Mouse (Mus musculus) adrenal gland, adult (tissue): ENCODE measurements around the gene Slc50a1.
A peak's percentile ranks its signal among the peaks of the same experiment; 100 is the strongest.

Source experiments
- DNase-seq, 2 experiments: peaks; one replicate each; pipeline ENCODE4 v3.0.0; 2022 to 2023; ENCODE audit warnings: low spot score in 1 of 2; ENCODE audit not compliant: inconsistent age in 2 of 2

Gene Slc50a1

DNA sequence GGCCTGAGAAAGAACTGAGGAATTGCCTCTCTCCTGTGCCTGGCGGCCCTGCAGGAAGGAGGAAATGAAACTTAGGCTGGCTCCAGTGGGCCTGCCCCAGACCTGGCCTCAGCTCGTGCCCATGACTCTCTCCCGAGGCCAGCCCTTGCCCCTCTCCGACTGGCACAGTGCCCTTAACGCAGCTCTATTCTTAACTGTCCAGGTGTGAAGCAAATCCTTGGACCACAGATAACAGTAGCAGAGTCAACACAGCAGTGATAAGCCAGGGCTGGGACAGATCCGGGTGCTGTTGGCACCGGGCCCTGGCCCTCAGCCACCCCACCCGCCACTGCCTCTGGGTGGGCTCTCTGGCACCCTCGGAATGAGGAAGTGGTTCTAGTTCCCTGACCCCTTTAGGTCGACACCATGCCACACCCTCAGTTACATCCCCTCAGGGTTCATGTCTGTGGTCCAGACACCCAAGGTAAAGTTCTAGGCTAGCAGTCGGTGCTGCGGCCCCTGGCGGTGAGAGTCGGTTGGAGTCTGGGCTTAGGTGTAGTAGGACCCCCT is 36.7 kb downstream of the Slc50a1 start:
- no peak for DNase-seq

DNA sequence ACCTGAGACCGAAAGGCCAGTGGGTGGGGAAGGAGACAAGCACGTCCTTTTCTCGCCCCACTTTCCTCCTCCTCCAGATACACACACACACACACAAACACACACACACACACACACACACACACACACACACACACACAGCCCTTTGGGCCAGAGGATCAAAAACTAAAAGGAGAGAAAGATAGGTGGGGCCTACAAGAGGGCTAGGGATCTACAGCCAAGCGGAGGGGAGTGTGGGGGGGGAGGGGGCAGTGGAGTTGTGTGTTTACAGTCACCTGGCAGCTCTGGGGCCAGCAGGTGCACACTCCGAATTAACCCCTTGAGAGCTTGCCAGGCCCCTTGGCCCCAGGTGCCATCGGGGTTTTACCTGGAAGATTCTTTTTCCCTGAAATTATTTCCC is 37.8 kb downstream of the Slc50a1 start:
- no peak for DNase-seq

DNA sequence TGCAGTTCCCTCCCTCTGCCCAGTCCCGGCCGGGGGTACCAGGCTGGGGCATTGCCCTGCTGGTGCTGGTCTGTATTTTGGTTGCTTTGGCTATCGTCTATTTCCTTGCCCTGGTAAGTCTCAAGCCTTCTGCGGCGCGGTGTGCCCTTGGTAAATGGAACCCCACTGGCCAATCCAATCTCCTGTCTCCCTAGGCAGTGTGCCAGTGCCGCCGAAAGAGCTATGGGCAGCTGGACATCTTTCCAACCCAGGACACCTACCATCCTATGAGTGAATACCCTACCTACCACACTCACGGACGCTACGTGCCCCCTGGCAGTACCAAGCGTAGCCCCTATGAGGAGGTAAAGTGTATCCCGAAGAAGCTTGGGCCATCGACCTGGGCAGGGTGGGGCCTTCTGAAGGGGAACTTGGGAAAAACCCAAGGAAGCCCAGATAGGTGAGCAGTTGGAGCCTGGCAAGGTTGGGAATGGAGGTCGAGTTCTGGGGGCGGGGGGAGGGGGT is 38.5 kb downstream of the Slc50a1 start:
- no peak for DNase-seq

DNA sequence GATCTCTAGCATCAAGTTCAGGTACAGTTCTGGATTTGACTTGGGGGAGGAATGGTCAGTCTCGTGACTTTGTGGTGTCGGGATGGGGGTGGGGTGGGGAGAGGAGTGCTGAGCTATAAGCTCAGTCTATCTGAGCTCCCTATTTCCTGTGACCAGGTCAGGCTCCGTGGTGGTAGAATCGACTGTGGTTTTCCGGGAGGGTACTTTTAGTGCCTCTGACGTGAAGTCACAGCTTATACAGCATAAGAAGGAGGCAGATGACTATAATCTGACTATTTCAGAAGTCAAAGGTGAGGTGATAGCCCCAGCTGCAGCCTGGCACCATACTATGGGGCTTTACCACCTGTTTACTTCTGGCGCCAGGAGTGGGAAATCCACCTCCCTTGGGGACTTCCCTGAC is 39.0 kb downstream of the Slc50a1 start:
- no peak for DNase-seq

DNA sequence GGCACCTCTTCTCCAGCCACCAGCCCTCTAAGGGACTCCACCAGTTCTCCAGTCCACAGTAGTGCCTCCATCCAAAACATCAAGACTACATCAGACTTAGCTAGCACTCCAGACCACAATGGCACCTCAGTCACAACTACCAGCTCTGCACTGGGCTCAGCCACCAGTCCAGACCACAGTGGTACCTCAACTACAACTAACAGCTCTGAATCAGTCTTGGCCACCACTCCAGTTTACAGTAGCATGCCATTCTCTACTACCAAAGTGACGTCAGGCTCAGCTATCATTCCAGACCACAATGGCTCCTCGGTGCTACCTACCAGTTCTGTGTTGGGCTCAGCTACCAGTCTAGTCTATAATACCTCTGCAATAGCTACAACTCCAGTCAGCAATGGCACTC is 39.8 kb downstream of the Slc50a1 start:
- DNase-seq, result no peak

DNA sequence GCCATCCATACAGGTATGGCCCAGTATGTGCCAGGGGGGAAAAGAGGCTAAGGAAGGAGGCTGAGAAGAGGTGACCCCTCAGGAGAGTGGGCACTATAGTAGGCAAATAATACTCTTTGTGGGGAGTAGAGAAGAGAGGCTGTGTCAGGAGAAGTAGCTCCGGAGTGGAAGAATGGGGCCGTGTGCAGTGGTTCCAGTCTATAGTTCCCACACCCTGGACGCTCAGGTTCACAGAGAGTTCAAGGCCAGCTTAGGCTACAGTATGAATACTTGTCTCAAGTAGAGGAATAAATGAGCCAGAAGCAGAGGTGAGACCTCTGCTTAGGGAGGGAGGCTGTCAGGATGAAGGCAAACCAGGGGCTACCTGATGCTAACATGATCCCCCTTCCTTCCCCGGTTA is 41.1 kb downstream of the Slc50a1 start:
- no peak for DNase-seq

DNA sequence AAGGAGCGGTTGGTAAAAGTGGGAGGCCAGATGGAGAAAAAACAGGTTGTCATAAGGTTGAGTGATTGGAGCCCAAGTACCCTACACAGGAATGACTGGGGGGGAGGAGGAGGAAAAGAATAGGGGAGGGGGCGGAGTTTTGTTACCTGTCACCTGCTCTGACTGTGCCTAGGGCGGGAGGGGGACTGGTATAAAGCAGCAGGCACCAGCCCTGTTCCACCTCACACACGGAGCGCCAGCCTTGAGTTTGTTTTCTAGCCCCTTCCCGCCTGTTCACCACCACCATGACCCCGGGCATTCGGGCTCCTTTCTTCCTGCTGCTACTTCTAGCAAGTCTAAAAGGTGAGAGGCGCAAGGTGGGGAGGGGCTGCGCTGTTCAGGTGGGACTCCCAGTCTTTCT is 41.5 kb downstream of the Slc50a1 start, which contains the start of gene Muc1:
Muc1 (plus strand) TSS at position 222 of the 400 bp plus-strand sequence.
- DNase-seq, result no peak

DNA sequence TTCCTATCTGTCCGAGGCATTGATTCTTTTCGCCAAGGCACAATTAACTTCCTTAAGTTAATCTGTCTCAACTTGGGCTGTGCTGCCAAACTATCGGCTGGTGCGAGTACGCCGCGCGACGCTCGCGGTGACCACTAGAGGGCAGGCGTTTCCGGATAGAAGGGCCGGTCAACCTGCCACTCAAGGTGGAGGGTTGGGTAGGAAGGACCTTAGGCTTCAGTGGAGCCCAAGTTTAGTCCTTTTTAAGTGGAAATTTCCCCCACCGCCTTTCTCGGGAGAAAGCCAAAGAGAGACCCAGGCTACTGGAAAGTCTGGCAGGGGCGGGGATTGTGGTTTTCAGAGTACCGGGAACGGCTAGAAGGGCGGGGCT is 42.2 kb downstream of the Slc50a1 start:
- peak; percentile 87 to 96 for DNase-seq

DNA sequence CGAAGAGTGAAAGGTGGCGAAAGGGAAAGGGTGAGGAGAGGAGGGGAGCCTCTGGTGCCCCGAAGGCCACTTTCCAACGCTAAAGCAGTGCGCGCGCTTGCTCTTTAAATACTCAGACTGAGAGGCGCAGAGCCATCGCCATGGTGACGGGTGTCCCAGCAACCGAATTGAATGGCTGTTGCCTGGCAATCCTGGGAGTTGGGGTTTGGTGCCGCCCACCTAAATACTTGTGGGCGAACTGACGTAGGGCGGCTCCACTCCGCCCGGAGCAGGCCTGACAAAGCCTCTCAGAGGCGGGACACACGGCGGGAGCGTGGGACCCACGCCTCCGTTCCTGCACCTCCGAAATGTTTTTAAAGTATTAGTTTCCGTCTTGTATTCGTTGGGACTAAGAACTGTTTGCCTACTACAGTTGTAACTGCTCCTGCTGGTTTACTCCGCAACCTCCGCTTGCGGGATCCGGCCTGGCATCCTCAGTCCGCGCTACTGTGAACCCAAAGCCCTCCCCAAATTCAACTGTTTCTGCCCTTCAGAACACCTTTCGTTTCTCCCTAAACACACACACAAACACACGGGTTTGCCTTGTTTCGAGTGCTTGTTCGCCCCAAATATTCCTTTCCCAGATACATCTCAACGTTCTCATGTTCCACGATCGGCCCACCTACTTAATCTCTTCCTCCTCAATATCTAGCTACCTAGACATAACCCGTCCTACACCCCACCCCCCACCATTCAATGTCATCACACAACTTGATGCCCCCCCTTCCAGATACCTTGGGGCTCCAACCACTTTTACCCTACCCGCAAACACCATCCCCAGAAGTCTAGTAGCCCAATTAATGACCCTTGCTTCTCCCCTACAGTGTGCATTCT is 42.8 kb downstream of the Slc50a1 start:
- DNase-seq, result peak; percentile 90 to 92

DNA sequence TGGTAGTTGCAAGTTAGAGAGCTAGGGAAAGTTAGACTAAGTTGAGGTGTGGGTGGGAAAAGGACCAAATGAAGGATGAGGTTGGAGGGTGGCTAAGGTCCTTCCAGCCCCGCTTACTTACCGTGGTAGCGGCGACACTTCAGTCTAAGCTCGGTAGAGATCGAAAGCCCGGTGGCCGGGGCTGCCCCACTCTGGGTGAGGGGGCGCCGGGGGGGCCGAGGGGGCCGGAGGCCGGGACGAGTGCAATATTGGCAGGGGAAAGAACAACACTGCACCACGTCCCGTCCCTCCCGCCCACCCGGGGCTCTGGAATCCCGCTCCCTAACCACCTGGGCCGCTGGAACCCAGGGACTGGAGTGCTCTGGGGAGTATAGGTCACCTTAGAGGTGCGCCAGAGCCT is 43.5 kb downstream of the Slc50a1 start, which contains the start of gene Mtx1:
Mtx1 (minus strand) TSS at position 189 of the 400 bp plus-strand sequence.
- peak in 1 of 2 experiments; percentile 40 for DNase-seq

DNA sequence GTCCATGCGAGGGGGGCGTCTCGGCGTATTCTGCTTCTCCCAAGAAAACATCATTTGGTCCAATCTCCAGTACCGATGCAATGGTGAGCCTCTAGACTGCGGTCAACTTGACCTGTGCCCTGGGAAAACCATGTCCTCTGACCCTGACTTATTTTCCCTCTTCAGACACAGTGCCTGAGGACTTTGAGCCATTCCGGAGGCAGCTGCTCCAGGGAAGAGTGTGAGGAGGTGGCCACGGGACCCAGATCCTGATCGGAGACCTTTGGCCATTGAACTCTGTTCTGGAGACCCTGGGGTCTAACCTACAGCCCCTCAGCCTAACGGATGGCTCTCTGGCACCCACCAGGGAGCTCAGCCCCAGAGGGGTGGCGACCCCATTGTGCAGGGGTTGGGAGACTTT is 44.0 kb downstream of the Slc50a1 start:
- no peak for DNase-seq

DNA sequence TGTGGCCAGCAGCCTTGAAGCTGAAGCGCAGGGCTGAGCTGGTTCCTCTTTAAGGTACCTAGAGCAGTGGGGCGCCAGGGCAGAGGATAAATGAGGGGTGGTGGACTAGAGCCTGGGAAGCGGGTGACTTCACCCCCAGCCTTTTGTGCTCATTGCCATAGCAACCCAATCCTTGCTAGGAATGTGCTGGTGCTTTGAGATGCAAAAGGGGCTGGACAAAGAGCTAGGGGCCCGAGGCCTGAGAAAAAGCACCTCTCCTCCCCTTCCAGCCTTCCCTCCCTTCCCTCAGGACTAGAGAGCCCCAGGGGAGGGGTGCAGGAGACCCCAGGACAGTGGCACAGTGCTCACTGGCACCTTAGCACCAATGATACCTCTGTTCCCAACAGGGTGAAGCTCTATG is 44.5 kb downstream of the Slc50a1 start:
- no peak for DNase-seq

DNA sequence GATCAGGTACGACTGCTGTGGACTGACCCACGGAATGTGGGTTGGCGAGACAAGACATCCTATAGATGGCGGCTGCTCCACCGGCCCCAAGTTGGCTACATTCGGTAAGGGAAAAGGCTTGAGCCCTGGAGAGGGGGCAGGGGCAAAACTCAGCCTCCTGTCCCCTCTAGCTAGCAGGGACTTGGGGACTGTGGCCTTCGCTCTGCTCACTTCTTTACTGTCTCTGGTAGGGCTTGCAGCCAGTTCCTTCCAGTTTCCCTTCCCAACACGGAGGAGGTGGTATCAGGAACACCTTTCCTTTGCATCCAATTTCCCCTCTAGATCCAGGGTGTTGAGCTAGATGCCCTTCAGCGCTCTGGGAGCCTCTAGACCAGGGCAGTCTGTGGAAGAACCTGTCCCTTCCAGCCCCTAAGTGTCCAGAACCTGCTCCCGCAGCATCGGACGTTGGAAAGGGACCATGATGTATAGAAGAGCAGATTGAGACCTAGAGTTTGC is 45.0 kb downstream of the Slc50a1 start:
- DNase-seq, result no peak

DNA sequence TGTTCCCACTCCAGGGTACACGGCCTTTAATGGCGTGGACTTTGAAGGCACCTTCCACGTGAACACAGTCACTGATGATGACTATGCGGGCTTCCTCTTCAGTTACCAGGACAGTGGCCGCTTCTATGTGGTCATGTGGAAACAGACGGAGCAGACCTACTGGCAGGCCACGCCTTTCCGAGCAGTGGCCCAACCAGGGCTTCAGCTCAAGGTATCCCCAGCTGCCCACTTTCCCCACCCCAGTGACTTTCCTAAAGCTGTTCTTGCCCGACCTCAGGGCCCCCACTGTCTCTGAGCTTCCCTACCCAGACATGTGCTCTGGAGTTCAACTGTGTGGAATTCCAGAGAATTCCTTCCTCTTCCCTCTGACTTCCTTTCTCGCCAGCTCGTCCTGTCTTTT is 45.6 kb downstream of the Slc50a1 start:
- DNase-seq, result no peak

DNA sequence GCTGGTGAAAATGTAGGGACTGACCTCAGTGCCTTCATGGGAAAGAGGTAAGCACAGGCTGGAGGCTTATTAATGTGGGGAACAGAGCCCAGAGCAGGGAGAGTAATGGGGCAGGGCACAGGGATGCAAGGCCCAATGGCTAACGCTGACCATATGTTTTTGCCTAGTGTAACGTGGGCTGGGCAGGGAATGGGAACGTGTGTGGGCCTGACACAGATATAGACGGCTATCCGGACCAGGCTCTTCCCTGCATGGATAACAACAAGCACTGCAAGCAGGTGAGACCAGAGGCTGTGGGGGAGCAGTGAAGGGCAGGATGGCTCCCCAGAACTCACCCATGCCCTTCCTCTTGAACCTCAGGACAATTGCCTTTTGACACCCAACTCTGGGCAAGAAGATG is 49.2 kb downstream of the Slc50a1 start:
- no peak for DNase-seq

DNA sequence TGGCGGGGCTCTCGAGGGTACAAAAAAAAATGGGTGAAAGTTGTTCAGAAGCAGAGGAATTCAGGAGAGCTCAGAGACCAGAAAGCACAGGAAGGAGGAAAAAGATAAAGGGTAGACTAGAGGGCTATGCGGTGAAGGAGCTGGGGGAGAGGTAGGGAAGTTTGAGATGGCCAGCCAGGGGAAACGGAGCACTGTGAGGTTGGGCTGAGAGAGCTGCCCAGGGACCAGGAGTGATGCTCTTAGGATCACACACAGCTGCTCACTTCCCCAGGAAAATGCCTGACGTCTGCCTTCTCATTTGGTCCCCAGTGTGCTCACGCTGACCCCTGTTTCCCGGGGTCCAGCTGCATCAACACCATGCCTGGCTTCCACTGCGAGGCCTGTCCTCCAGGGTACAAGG is 50.8 kb downstream of the Slc50a1 start:
- no peak for DNase-seq

DNA sequence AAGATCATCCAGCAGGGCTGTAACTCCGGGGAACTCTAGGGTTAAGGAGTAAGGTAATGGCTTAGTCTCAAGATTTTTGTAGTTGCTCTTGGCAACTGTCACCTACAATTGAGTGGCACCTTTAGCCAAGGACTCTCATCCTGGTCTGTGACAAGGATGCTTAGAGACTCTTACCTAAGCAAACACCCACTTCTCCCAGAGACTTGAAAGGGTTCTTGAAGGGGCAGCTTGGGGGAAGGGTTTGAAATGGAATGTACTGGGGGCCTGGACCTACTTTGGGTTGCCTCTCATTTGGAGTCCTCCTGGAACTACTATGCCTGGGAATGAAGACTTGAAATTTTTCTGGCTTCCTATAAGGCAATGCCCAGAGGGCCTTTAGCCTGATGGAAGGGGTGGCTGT is 52.1 kb downstream of the Slc50a1 start:
- DNase-seq, result no peak
